Mouse (Mus musculus) central nervous system, embryonic 14 days (tissue): ENCODE results near the gene Cps1. TPM values are rescaled to one million over a fixed set of nuclear protein-coding genes. Genes with fewer than 3 reads are reported as not detected.

Source experiments
- polyA plus RNA-seq: library from polyadenylated mRNA; depleted of rRNA; stranded (reverse); fragments of >200 nt; gene quantifications from 2 replicates; pipeline ENCODE4 v1.2.3, GENCODE M21; 2012; rRNA removed

Gene Cps1
- 0.18 and 0.20 TPM in 2 replicates for polyA plus RNA-seq

DNA sequence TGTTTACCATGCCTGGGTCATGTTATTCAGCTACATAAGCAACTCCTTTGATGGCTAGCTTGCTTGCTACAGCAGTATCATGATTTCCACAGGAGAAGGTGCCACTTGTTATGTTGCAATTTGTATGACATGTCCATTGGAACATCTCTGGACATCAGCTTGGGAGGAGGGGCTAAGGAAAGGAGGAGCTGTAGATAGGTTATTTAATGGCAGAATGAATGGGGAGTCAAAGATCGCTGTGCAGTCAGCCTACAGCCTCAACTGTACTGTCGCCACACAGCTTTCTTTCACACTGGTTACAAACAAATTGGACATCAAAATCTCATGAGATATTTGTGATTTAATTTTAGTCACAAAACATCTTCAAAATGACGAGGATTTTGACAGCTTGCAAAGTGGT lies at the start of gene Cps1:
TSS of gene Cps1 (plus strand) at position 230 of the 400 bp plus-strand sequence.

Other genes starting within 250 kb of the Cps1 start
- gene Myl1, start 177.6 kb upstream of the Cps1 start, polyA plus RNA-seq = 0.54 and 40.3 TPM in 2 replicates
- gene Lancl1, start 84.2 kb upstream of the Cps1 start, polyA plus RNA-seq = 163 and 175 TPM in 2 replicates